ENCODE assay signal across 9 mouse cellular contexts in the genomic region with DNA sequence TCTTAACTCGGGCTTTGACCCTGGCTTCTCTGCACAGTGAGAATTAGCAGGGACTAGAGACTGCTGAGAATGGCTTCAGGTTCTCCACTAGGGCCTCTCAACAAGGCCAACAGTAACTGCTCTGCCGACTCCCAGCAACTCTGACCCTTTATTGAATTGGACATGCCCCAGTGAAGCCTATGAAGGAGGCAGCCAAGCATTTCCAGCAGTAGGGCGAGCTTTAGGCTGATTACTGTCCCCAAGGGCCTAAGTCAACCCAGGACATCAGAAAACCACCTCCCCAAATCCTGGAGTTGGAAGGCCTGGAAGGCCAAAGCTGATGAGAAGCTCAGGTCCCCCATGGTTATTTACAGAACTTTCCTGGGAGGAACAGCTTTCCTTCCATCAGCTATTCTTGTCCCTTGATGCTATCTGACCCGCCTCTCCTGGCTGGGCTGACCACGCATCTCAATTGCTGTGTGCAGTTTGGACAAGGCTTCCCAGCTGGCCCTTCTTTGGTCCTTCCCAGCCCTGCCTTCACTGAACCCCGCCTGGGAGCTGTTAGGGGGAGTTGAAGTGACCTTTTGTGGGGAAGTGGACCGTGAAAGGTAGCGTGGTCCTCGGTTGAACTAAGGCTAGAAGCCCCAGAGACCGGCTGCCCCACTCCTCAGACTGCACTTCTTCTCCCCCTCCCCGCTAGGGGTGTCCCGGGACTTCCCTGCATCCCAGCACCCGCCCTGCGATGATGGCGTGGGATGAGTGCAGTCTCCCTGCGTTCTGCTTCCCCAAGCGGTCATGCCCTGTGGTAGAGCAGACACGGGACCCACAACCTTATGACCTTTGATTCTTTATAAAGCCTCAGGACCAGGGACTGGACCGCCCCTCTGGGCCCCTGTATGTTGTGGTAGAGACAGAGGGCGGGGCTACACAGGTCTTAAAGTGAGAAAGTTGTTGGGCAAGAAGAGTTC. TPM values are rescaled to one million over a fixed set of nuclear protein-coding genes. Genes with fewer than 3 reads are reported as not detected.
A peak's percentile ranks its signal among the peaks of the same experiment; 100 is the strongest.
DNase-seq lines count a peak whose midpoint lies in the region; ATAC-seq and TF ChIP-seq lines count a peak whose summit lies in the region.
"Had no signal": no experiment of that assay in that cellular context is flagged by ENCODE, and none has a peak within 500 bp of the region (broad histone marks: within the 10 kb centered on the region; RNA-seq: fewer than 3 reads in every experiment).

No protein-coding gene starts in this region.

- H3K36me3 ChIP-seq in forebrain, embryonic 13.5 days (ENCODE audit: poor library complexity, severe bottlenecking): no peaks in the 10 kb centered on the region
- H3K36me3 ChIP-seq in forebrain, embryonic 15.5 days: no peaks in the 10 kb centered on the region
- H3K36me3 ChIP-seq: embryonic facial prominence, embryonic 12.5 days had no signal

- no peak for TF ChIP-seq CTCF in olfactory bulb, adult 2 months (IDR thresholded peaks at IDR 0.05; ENCODE audit: insufficient read depth, low read depth, low read length)

- 16% methylated on average over 20 of the region's 20 CpGs for WGBS in forebrain, embryonic 13.5 days
- 22% methylated on average over 20 of the region's 20 CpGs for WGBS in forebrain, embryonic 15.5 days
- 65% methylated on average over 20 of the region's 20 CpGs for WGBS in olfactory bulb, adult 2 months

- no peaks in the 10 kb centered on the region for H3K27me3 ChIP-seq in forebrain, embryonic 13.5 days
- H3K27me3 ChIP-seq in forebrain, embryonic 15.5 days: no peaks in the 10 kb centered on the region
- H3K27me3 ChIP-seq: embryonic facial prominence, embryonic 12.5 days had no signal

- H3K27ac ChIP-seq in forebrain, embryonic 13.5 days: no peak overlapping the region
- H3K27ac ChIP-seq in forebrain, embryonic 15.5 days (replicated peaks): no peak overlapping the region
- H3K27ac ChIP-seq in olfactory bulb, adult 2 months (ENCODE audit: insufficient read depth, low read depth, low read length): 0 out of 2 replicates have a peak overlapping the region, but pooled peaks have one; percentile 24
- H3K27ac ChIP-seq: embryonic facial prominence, embryonic 12.5 days had no signal

- H3K4me2 ChIP-seq in forebrain, embryonic 13.5 days: peak overlapping the region; percentile 10; the same call in 1 of the 2 replicates
- no peak overlapping the region for H3K4me2 ChIP-seq in forebrain, embryonic 15.5 days (replicated peaks)
- H3K4me2 ChIP-seq: embryonic facial prominence, embryonic 12.5 days had no signal

- no peak for TF ChIP-seq POLR2A in olfactory bulb, adult 2 months (IDR thresholded peaks at IDR 0.05; ENCODE audit: insufficient read depth, low read depth, low read length)

- peaks cover 31% of the 10 kb centered on the region for H3K4me1 ChIP-seq in forebrain, embryonic 13.5 days
- H3K4me1 ChIP-seq in forebrain, embryonic 15.5 days: peaks cover 27% of the 10 kb centered on the region
- H3K4me1 ChIP-seq in olfactory bulb, adult 2 months (ENCODE audit: control insufficient read depth, insufficient read depth, low read length): peaks cover 10% of the 10 kb centered on the region

- ATAC-seq in forebrain, embryonic 13.5 days: no peak
- no peak; the same call in 1 of the 2 replicates for ATAC-seq in forebrain, embryonic 15.5 days (replicated peaks)

- no peak overlapping the region for H3K9ac ChIP-seq in forebrain, embryonic 13.5 days
- no peak overlapping the region for H3K9ac ChIP-seq in forebrain, embryonic 15.5 days (replicated peaks)
- H3K9ac ChIP-seq: embryonic facial prominence, embryonic 12.5 days had no signal

- H3K4me3 ChIP-seq in forebrain, embryonic 13.5 days: no peak overlapping the region
- no peak overlapping the region for H3K4me3 ChIP-seq in forebrain, embryonic 15.5 days
- no peak overlapping the region for H3K4me3 ChIP-seq in olfactory bulb, adult 2 months (ENCODE audit: insufficient read depth, low read depth, low read length)
- H3K4me3 ChIP-seq: embryonic facial prominence, embryonic 12.5 days had no signal

- no peaks in the 10 kb centered on the region for H3K9me3 ChIP-seq in forebrain, embryonic 13.5 days (replicated peaks)
- H3K9me3 ChIP-seq in forebrain, embryonic 15.5 days: no peaks in the 10 kb centered on the region
- H3K9me3 ChIP-seq: embryonic facial prominence, embryonic 12.5 days had no signal

- peak; percentile 42 for DNase-seq in R1 (ENCODE audit: low read depth, low spot score)
- peak; percentile 50 for DNase-seq in heart, adult 8-10 months (ENCODE audit: low spot score)
- DNase-seq in kidney, postnatal 10 days: peak; percentile 60
- no peak for DNase-seq in cerebellum, adult 18-20 months
- DNase-seq in urinary bladder, postnatal 10 days (ENCODE audit: low spot score): no peak

RNA-seq across cellular contexts. Expression of a gene that starts 27.3 kb away (rescaled TPM):
- 89.8 and 98.0 TPM in 2 replicates for polyA plus RNA-seq in forebrain, embryonic 13.5 days (2015; fragmentation: Nextera tagmentation; extraction: Ambion mirVana)
- 91.5 and 97.2 TPM in 2 replicates for polyA plus RNA-seq in forebrain, embryonic 15.5 days (2015; fragmentation: Nextera tagmentation; extraction: Ambion mirVana)
- total RNA-seq in heart, adult 8-10 months (2022): 10 to 100 TPM in 3 of 4 experiments, 1 to 10 TPM in 1; 9.7 to 16.5 (median 14.7) TPM
- not detected in 2 replicates for polyA plus RNA-seq in olfactory bulb, adult 2 months (2012; ENCODE audit: insufficient read depth, insufficient read length, low replicate concordance, missing spikeins)

Comparison
In these comparisons a context has a peak if more than half of its experiments do, and no peak if none do; other contexts are left out.
1. DNase-seq: peak in R1 (single experiment), heart, adult 8-10 months (single experiment) and kidney, postnatal 10 days (single experiment); none in cerebellum, adult 18-20 months (0 of 2) and urinary bladder, postnatal 10 days (single experiment).